Mouse (Mus musculus) cerebellum, adult 18-20 months (tissue): ENCODE results near the gene Gdnf.
A peak's percentile ranks its signal among the peaks of the same experiment; 100 is the strongest.

Source experiments
- DNase-seq, 2 experiments: peaks; one replicate each; pipeline ENCODE4 v3.0.0; 2021

Gene Gdnf

GRCm38 (mm10) chr15:7810556-7811252 is at the start of gene Gdnf:
Gene Gdnf, plus strand, starts transcription at chr15:7810846.
- DNase-seq = peak in 1 of 2 experiments; percentile 13

- no peak for DNase-seq
Observed at GRCm38 (mm10) chr15:7767166-7767565, 43.5 kb upstream of the Gdnf start.

- no peak for DNase-seq
Observed at GRCm38 (mm10) chr15:7772983-7773382, 37.7 kb upstream of the Gdnf start.

GRCm38 (mm10) chr15:7781517-7781916 is 29.1 kb upstream of the Gdnf start:
- no peak for DNase-seq

GRCm38 (mm10) chr15:7809841-7810391 is 730 bp upstream of the Gdnf start:
- DNase-seq = no peak

- no peak for DNase-seq
Observed at GRCm38 (mm10) chr15:7811253-7811625, 593 bp downstream of the Gdnf start.

- no peak for DNase-seq
Observed at GRCm38 (mm10) chr15:7811856-7812733, 1.4 kb downstream of the Gdnf start.

GRCm38 (mm10) chr15:7812872-7813530 is 2.4 kb downstream of the Gdnf start:
- peak; percentile 56 to 71 for DNase-seq

- DNase-seq = peak in 1 of 2 experiments; percentile 16
Observed at GRCm38 (mm10) chr15:7813531-7814370, 3.1 kb downstream of the Gdnf start.

GRCm38 (mm10) chr15:7814371-7814680 is 3.7 kb downstream of the Gdnf start:
- DNase-seq = no peak

- DNase-seq = no peak
Observed at GRCm38 (mm10) chr15:7814917-7815316, 4.3 kb downstream of the Gdnf start.

- DNase-seq = no peak
Observed at GRCm38 (mm10) chr15:7815521-7815944, 4.9 kb downstream of the Gdnf start.

GRCm38 (mm10) chr15:7823886-7824285 is 13.2 kb downstream of the Gdnf start:
- DNase-seq = no peak

- no peak for DNase-seq
Observed at GRCm38 (mm10) chr15:7825530-7825929, 14.9 kb downstream of the Gdnf start.

GRCm38 (mm10) chr15:7835404-7835803 is 24.8 kb downstream of the Gdnf start:
- no peak for DNase-seq

GRCm38 (mm10) chr15:7838060-7838920 is 27.6 kb downstream of the Gdnf start:
- no peak for DNase-seq

- no peak for DNase-seq
Observed at GRCm38 (mm10) chr15:7838921-7839309, 28.3 kb downstream of the Gdnf start.

GRCm38 (mm10) chr15:7841664-7842063 is 31.0 kb downstream of the Gdnf start:
- DNase-seq = no peak

GRCm38 (mm10) chr15:7842398-7842797 is 31.8 kb downstream of the Gdnf start:
- DNase-seq = no peak

- no peak for DNase-seq
Observed at GRCm38 (mm10) chr15:7857418-7857817, 46.8 kb downstream of the Gdnf start.

GRCm38 (mm10) chr15:7858841-7859240 is 48.2 kb downstream of the Gdnf start:
- no peak for DNase-seq
